Mouse (Mus musculus) CH12.LX (cell line): Measurements from ENCODE around the gene B230219D22Rik. TPM values are rescaled to one million over a fixed set of nuclear protein-coding genes. Genes with fewer than 3 reads are reported as not detected.

ENCODE experiments used
- DNase-seq: peaks from one replicate; pipeline ENCODE4 v3.0.0-alpha.2; 2013; ENCODE audit errors: extremely low read depth
- H3K27ac ChIP-seq: 2 replicates; pipeline ENCODE4 v1.5.1; 2012; ENCODE audit warnings: low read depth, mild to moderate bottlenecking, control low read depth, moderate library complexity; ENCODE audit not compliant: insufficient read depth
- H3K27me3 ChIP-seq: replicated peaks from 2 replicates; pipeline ENCODE3; 2012; ENCODE audit warnings: inconsistent platforms
- H3K36me3 ChIP-seq, 2 experiments: replicated peaks in 1 of 2; 2 replicates each; pipeline versions ENCODE3 to v1.6.1; 2012; ENCODE audit warnings: inconsistent platforms in 1 of 2, low read length in 1 of 2, mild to moderate bottlenecking in 1 of 2, mixed read lengths in 1 of 2, moderate library complexity in 1 of 2; ENCODE audit not compliant: control insufficient read depth in 1 of 2, insufficient read depth in 1 of 2
- H3K4me1 ChIP-seq, 2 experiments: 2 replicates each; pipeline ENCODE4 v1.6.1; 2012; ENCODE audit warnings: inconsistent platforms in 1 of 2, moderate library complexity in 1 of 2; ENCODE audit not compliant: insufficient read depth in 2 of 2, control insufficient read depth in 1 of 2
- H3K4me2 ChIP-seq: 2 replicates; pipeline ENCODE4 v1.6.1; 2012; ENCODE audit warnings: low read depth, mild to moderate bottlenecking, control low read depth; ENCODE audit not compliant: poor library complexity, insufficient read depth, severe bottlenecking
- H3K4me3 ChIP-seq, 3 experiments: fragments of 150-350 bp in 1 of 3; sonication (generic) in 1 of 3; replicated peaks in 1 of 3; 2 replicates each; pipeline versions ENCODE3 to v1.5.1; 2011 to 2012; ENCODE audit warnings: low read depth in 2 of 3, low read length in 2 of 3, mild to moderate bottlenecking in 2 of 3, moderate library complexity in 2 of 3, control low read depth in 1 of 3, improper control_type of control experiment in 1 of 3, inconsistent platforms in 1 of 3, mixed read lengths in 1 of 3; ENCODE audit not compliant: poor library complexity in 1 of 3
- H3K79me2 ChIP-seq: replicated peaks from 2 replicates; pipeline ENCODE4 v1.6.1; 2012; ENCODE audit warnings: mild to moderate bottlenecking, moderate library complexity; ENCODE audit not compliant: control insufficient read depth, poor library complexity, insufficient read depth, severe bottlenecking; ENCODE audit errors: extremely low read depth
- H3K9ac ChIP-seq: 2 replicates; pipeline ENCODE4 v1.6.1; 2012; ENCODE audit warnings: low read depth, mild to moderate bottlenecking, control low read depth, moderate library complexity; ENCODE audit not compliant: insufficient read depth
- H3K9me3 ChIP-seq: replicated peaks from 2 replicates; pipeline ENCODE3; 2012; ENCODE audit warnings: low read length, inconsistent platforms, mixed read lengths
- BHLHE40 ChIP-seq: IDR thresholded peaks from 2 replicates; pipeline ENCODE4 v1.6.1; 2011; ENCODE audit warnings: mild to moderate bottlenecking, low read depth, low read length, improper control_type of control experiment
- CTCF ChIP-seq, 2 experiments: IDR thresholded peaks in 1 of 2; conservative IDR thresholded peaks in 1 of 2; 2 replicates each; pipeline ENCODE4 v1.5.1; 2011 to 2012; ENCODE audit warnings: low read depth in 2 of 2, low read length in 2 of 2, improper control_type of control experiment in 1 of 2, inconsistent platforms in 1 of 2, mild to moderate bottlenecking in 1 of 2, moderate library complexity in 1 of 2
- EP300 ChIP-seq: IDR thresholded peaks from 2 replicates; pipeline ENCODE4 v1.6.1; 2011; ENCODE audit warnings: low read length, improper control_type of control experiment
- IRF4 ChIP-seq: IDR thresholded peaks from 2 replicates; pipeline ENCODE4 v1.6.1; 2014; ENCODE audit warnings: low read depth, mild to moderate bottlenecking, inconsistent platforms, low read length, improper control_type of control experiment
- JUN ChIP-seq: IDR thresholded peaks from 2 replicates; pipeline ENCODE4 v1.6.1; 2011; ENCODE audit warnings: low read depth, mild to moderate bottlenecking, low read length, improper control_type of control experiment, moderate library complexity; ENCODE audit not compliant: insufficient read depth
- MAZ ChIP-seq: IDR thresholded peaks from 2 replicates; pipeline ENCODE4 v1.6.1; 2012; ENCODE audit warnings: low read depth, mild to moderate bottlenecking, inconsistent platforms, low read length, improper control_type of control experiment, moderate library complexity
- NELFE ChIP-seq: IDR thresholded peaks from 2 replicates; pipeline ENCODE4 v1.6.1; 2011; ENCODE audit warnings: low read depth, low read length, improper control_type of control experiment
- NRF1 ChIP-seq: IDR thresholded peaks from 2 replicates; pipeline ENCODE4 v1.6.1; 2014; ENCODE audit warnings: low read depth, mild to moderate bottlenecking, inconsistent platforms, low read length, improper control_type of control experiment, moderate library complexity
- PAX5 ChIP-seq: IDR thresholded peaks from 2 replicates; pipeline ENCODE4 v1.6.1; 2012; ENCODE audit warnings: low read length, inconsistent platforms, mixed read lengths
- POLR2A ChIP-seq: IDR thresholded peaks from 2 replicates; pipeline ENCODE4 v1.6.1; 2011; ENCODE audit warnings: low read depth, mild to moderate bottlenecking, improper control_type of control experiment, low read length
- POLR2AphosphoS2 ChIP-seq: IDR thresholded peaks from 2 replicates; pipeline ENCODE4 v1.6.1; 2011; ENCODE audit warnings: low read depth, low read length, improper control_type of control experiment
- RCOR1 ChIP-seq: conservative IDR thresholded peaks from 2 replicates; pipeline ENCODE4 v1.6.1; 2012; ENCODE audit warnings: low read depth, mild to moderate bottlenecking, inconsistent platforms, low read length, improper control_type of control experiment
- TBP ChIP-seq: conservative IDR thresholded peaks from 2 replicates; pipeline ENCODE4 v1.6.1; 2011; ENCODE audit warnings: low read depth, low read length, improper control_type of control experiment
- TCF12 ChIP-seq: IDR thresholded peaks from 2 replicates; pipeline ENCODE4 v1.6.1; 2014; ENCODE audit warnings: low read depth, mild to moderate bottlenecking, inconsistent platforms, low read length, improper control_type of control experiment
- UBTF ChIP-seq: IDR thresholded peaks from 2 replicates; pipeline ENCODE4 v1.6.1; 2012; ENCODE audit warnings: low read depth, mild to moderate bottlenecking, inconsistent platforms, low read length, improper control_type of control experiment, moderate library complexity
- dilution Hi-C: fragments of 300-500 bp; cut with MboI; formaldehyde crosslinking; loops from 2 replicates; pipeline ENCODE4 v1.14.3; 2020; ENCODE audit warnings: low sequenced_read_pairs; ENCODE audit not compliant: extremely low pct_unique_long_range_greater_than_20kb, extremely low pct_ligation_motif_present
- in situ Hi-C: fragments of 300-500 bp; cut with MboI; formaldehyde crosslinking; loops from 3 replicates; pipeline ENCODE4 v1.14.3; 2019; ENCODE audit warnings: low sequenced_read_pairs, low pct_ligation_motif_present, low pct_unique_long_range_greater_than_20kb, mixed read lengths
- polyA plus RNA-seq: library from polyadenylated mRNA; unstranded; fragments of >175 nt; gene quantifications from 2 replicates; pipeline ENCODE4 v1.2.1, GENCODE M21; 2012; ENCODE audit warnings: low read depth; ENCODE audit not compliant: insufficient read length
- total RNA-seq, 2 experiments: library from RNA; depleted of rRNA; stranded (reverse); fragments of 300-350 nt in 1 of 2; fragments of >200 nt in 1 of 2; gene quantifications; 2 replicates each; pipeline ENCODE4 v1.2.3; 2012 to 2014

The B230219D22Rik gene
- total and polyA plus RNA-seq, 3 experiments = 23.2 to 35.0 (median 25.7) TPM

DNA sequence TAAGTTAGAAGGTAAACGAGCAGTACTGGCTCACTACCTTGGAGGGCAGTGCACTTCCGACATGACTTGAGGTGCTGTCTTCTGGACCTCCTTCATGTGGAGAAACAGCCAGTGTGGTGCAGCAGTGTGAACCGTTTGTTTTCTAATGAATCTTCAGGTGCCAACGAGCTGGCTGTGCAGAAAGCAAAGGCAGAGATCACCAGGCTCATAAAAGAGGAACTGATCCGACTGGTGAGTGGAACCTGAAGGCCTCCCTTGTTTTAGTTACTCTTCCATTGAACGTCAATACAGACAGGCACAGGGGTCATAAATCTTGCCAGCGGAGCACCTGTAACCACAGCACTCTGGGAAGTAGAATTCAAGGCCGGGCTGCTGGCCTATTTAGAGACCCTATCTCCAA lies 15.6 kb upstream of the B230219D22Rik start:
- peak; percentile 82 for TF ChIP-seq EP300
- no peak for TF ChIP-seq TBP
- peak; percentile 24; the same call in 1 of the 2 replicates for TF ChIP-seq TCF12
- no peak for TF ChIP-seq CTCF (conservative IDR thresholded peaks at IDR 0.05 in 1 of 2, IDR thresholded peaks at IDR 0.05 in 1 of 2; ENCODE audit: low read depth in 2 of 2, low read length in 2 of 2)
- no peak for TF ChIP-seq NELFE
- peak; percentile 78 for TF ChIP-seq IRF4
- no peak for TF ChIP-seq MAZ
- no peak for TF ChIP-seq UBTF
- TF ChIP-seq BHLHE40 = no peak
- TF ChIP-seq, all 38 proteins: peak for 3
- dilution Hi-C loops = no loop called here
- H3K4me1 ChIP-seq = peaks cover 6 to 26% of the 10 kb centered on the region in 2 experiments; a peak in 3 of 4 replicates

DNA sequence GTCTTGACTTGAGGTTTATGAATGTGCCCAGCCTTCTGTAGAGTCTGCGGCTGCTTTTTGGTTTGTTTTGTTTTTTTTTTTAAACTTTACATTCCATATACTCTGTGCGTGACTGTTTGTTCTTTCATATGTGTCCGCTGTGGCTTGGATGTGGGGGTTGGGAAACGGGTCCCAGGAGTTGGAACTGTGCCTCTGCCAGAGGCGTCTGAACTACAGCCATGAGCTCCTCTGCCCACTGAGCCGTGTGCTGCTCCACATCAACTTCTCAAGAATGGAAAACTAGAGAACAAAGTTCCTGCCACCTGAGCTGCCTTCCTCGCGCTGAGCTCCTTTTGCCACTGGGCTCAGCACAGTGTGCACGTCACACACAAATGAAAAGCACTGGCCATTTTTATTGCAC lies 10.7 kb upstream of the B230219D22Rik start:
- in situ Hi-C loops (no loop called here), dilution Hi-C loops (no loop called here)
- no peak overlapping the region for H3K27ac ChIP-seq
- no peaks in the 10 kb centered on the region for H3K9me3 ChIP-seq
- H3K9ac ChIP-seq = no peak overlapping the region
- H3K4me2 ChIP-seq = no peak overlapping the region
- DNase-seq = no peak
- H3K36me3 ChIP-seq = peaks cover 28 to 63% of the 10 kb centered on the region in 2 experiments
- no peaks in the 10 kb centered on the region for H3K79me2 ChIP-seq
- TF ChIP-seq IRF4 = no peak
- no peak for TF ChIP-seq NELFE
- TF ChIP-seq RCOR1 = no peak
- no peak for TF ChIP-seq CTCF (conservative IDR thresholded peaks at IDR 0.05 in 1 of 2, IDR thresholded peaks at IDR 0.05 in 1 of 2; ENCODE audit: low read depth in 2 of 2, low read length in 2 of 2)
- no peak for TF ChIP-seq MAZ
- TF ChIP-seq NRF1 = no peak
- no peak for TF ChIP-seq POLR2A
- no peak for TF ChIP-seq UBTF
- TF ChIP-seq JUN = no peak
- no peak for TF ChIP-seq BHLHE40
- no peak for TF ChIP-seq TBP
- no peak for TF ChIP-seq POLR2AphosphoS2
- no peak for TF ChIP-seq PAX5
- H3K27me3 ChIP-seq = no peaks in the 10 kb centered on the region
- no peak overlapping the region for H3K4me3 ChIP-seq
- peaks cover 6 to 22% of the 10 kb centered on the region in 2 experiments for H3K4me1 ChIP-seq

More for the DNA sequence above, 15.6 kb upstream of the B230219D22Rik start:
- no peak overlapping the region for H3K9ac ChIP-seq
- peak; percentile 70 for DNase-seq
- no peaks in the 10 kb centered on the region for H3K27me3 ChIP-seq
- H3K4me3 ChIP-seq = no peak overlapping the region
- in situ Hi-C loops = no loop called here
- no peak overlapping the region for H3K4me2 ChIP-seq
- peaks cover 62 to 88% of the 10 kb centered on the region in 2 experiments for H3K36me3 ChIP-seq
- no peaks in the 10 kb centered on the region for H3K9me3 ChIP-seq
- H3K27ac ChIP-seq = peak overlapping the region; percentile 28; the same call in 1 of the 2 replicates
- no peaks in the 10 kb centered on the region for H3K79me2 ChIP-seq
